Mouse (Mus musculus) c-Kit-positive CD71-positive TER-119-negative erythroid progenitor cells, embryonic 14.5 days (primary cell): Measurements from ENCODE around the gene Klhl21.

ENCODE experiments used
- DNase-seq: peaks from one replicate; pipeline ENCODE4 v3.0.0-alpha.2; 2013; ENCODE audit warnings: low read depth

Gene Klhl21

GRCm38 (mm10) chr4:152008622-152009075, at the start of gene Klhl21:
TSS of gene Klhl21 (plus strand) at chr4:152008803.
- DNase-seq: peak; percentile 92

GRCm38 (mm10) chr4:151959849-151960512, 48.6 kb upstream of the Klhl21 start:
- DNase-seq: no peak

- DNase-seq: peak; percentile 85
Observed at GRCm38 (mm10) chr4:151960513-151960854, 48.1 kb upstream of the Klhl21 start.

GRCm38 (mm10) chr4:151962817-151963216, 45.8 kb upstream of the Klhl21 start:
- no peak for DNase-seq

GRCm38 (mm10) chr4:151968204-151968921, 40.2 kb upstream of the Klhl21 start:
- no peak for DNase-seq

- DNase-seq: no peak
Observed at GRCm38 (mm10) chr4:151972221-151972967, 36.2 kb upstream of the Klhl21 start.

- DNase-seq: peak; percentile 65
Observed at GRCm38 (mm10) chr4:151975441-151975840, 33.2 kb upstream of the Klhl21 start.

- peak; percentile 65 for DNase-seq
Observed at GRCm38 (mm10) chr4:151977748-151978147, 30.9 kb upstream of the Klhl21 start.

- no peak for DNase-seq
Observed at GRCm38 (mm10) chr4:151980699-151981098, 27.9 kb upstream of the Klhl21 start.

GRCm38 (mm10) chr4:151981363-151981762, 27.2 kb upstream of the Klhl21 start:
- peak; percentile 65 for DNase-seq

GRCm38 (mm10) chr4:151983043-151983442, 25.6 kb upstream of the Klhl21 start:
- no peak for DNase-seq

GRCm38 (mm10) chr4:151983560-151983959, 25.0 kb upstream of the Klhl21 start:
- no peak for DNase-seq

GRCm38 (mm10) chr4:151985886-151986285, 22.7 kb upstream of the Klhl21 start:
- no peak for DNase-seq

- DNase-seq: no peak
Observed at GRCm38 (mm10) chr4:151986650-151987049, 22.0 kb upstream of the Klhl21 start.

- DNase-seq: no peak
Observed at GRCm38 (mm10) chr4:151988014-151988341, 20.6 kb upstream of the Klhl21 start.

GRCm38 (mm10) chr4:151988342-151989109, 20.1 kb upstream of the Klhl21 start, which contains the start of gene Thap3:
TSS of gene Thap3 (minus strand) at chr4:151988997.
- peak; percentile 49 for DNase-seq

GRCm38 (mm10) chr4:151989110-151989488, 19.5 kb upstream of the Klhl21 start:
- DNase-seq: no peak

- no peak for DNase-seq
Observed at GRCm38 (mm10) chr4:151992091-151992490, 16.5 kb upstream of the Klhl21 start.

- DNase-seq: no peak
Observed at GRCm38 (mm10) chr4:151993035-151993434, 15.6 kb upstream of the Klhl21 start.

GRCm38 (mm10) chr4:151994228-151995171, 14.1 kb upstream of the Klhl21 start:
- peak; percentile 64 for DNase-seq
